Mouse (Mus musculus) spleen, adult 2 months (tissue): ENCODE measurements around the gene Lpar1.

Experiments used
- CTCF ChIP-seq: fragments of 200-500 bp; IDR thresholded peaks from 2 replicates; pipeline ENCODE4 v1.5.1; 2011; ENCODE audit warnings: mild to moderate bottlenecking, inconsistent platforms; ENCODE audit not compliant: insufficient read depth, insufficient read length, insufficient replicate concordance; ENCODE audit errors: extremely low read depth
- POLR2A ChIP-seq: fragments of 200-500 bp; IDR thresholded peaks from 2 replicates; pipeline ENCODE4 v1.6.1; 2011; ENCODE audit warnings: low read depth, low read length, inconsistent platforms

- TF ChIP-seq POLR2A (no peak), CTCF (no peak)
Measured at GRCm38 (mm10) chr4:58533519-58533918, 20.2 kb downstream of the Lpar1 start.
